20 mouse cellular contexts compared by ENCODE assay signal in the genomic region with DNA sequence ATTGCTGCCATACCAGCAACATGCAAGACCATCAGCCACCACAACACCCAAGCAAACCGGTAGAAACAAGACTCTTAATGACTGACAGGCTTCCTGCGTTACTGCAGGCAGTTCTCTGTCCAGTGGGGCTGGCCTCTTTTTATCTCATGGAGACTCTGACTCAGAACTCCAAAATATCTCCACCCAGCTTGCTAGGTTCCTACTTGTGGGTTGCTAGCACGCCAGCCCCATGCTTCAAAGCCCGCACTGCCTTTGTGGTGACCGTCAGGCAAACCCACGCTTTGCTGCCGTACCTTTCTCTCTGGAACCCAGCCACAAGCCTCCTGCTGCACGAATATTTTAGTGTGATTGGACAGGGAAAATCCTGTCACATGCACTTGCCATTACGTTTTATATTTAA.
DNase-seq lines count a peak whose midpoint lies in the region; ATAC-seq and TF ChIP-seq lines count a peak whose summit lies in the region.
"Had no signal": no experiment of that assay in that cellular context is flagged by ENCODE, and none has a peak within 500 bp of the region (broad histone marks: within the 10 kb centered on the region; RNA-seq: fewer than 3 reads in every experiment).

No protein-coding gene starts in this region.

- no peak overlapping the region for H3ac ChIP-seq in myocyte (ENCODE audit: control insufficient read depth, insufficient read length)

- no peak for TF ChIP-seq CTCF in lung, postnatal 0 days (IDR thresholded peaks at IDR 0.05)

- peak; percentile 21 to 34 for DNase-seq in left cerebral cortex, adult 18-20 months (ENCODE audit: low spot score in 2 of 2)
- DNase-seq in left cerebral cortex, adult 11 months (ENCODE audit: low spot score), result no peak
- DNase-seq in brain, adult 2 months (ENCODE audit: low read depth, low spot score), result peak; percentile 75
- no peak for DNase-seq in lung, postnatal 0 days (ENCODE audit: low spot score)
- DNase-seq in midbrain, embryonic 10.5 days (ENCODE audit: low spot score), result no peak
- DNase-seq in retina, embryonic 14.5 days (ENCODE audit: low spot score), result no peak
- DNase-seq: adrenal gland, postnatal 10 days; cerebellum, adult 8-10 months; embryo, embryonic 11 days; gastrocnemius, adult 2 months; kidney, adult 9 months; lung, postnatal 14 days; thymus, adult 18-20 months had no signal

- peak; percentile 79 for ATAC-seq in heart, embryonic 15.5 days (replicated peaks; ENCODE audit: insufficient number of reproducible peaks, insufficient read depth, low FRiP score, low read depth)
- ATAC-seq in lung, postnatal 0 days, result no peak
- ATAC-seq: forebrain, embryonic 15.5 days; inflammation-experienced regulatory T-cells, adult 6 months had no signal

- H3K4me1 ChIP-seq in heart, embryonic 15.5 days (replicated peaks), result peaks cover 6% of the 10 kb centered on the region
- H3K4me1 ChIP-seq in lung, postnatal 0 days (ENCODE audit: insufficient read depth, low read depth, low read length), result no peaks in the 10 kb centered on the region
- no peaks in the 10 kb centered on the region for H3K4me1 ChIP-seq in midbrain, embryonic 10.5 days

- H3K9me3 ChIP-seq in heart, embryonic 15.5 days (replicated peaks), result no peaks in the 10 kb centered on the region
- H3K9me3 ChIP-seq in lung, postnatal 0 days (ENCODE audit: low read length), result no peaks in the 10 kb centered on the region
- no peaks in the 10 kb centered on the region for H3K9me3 ChIP-seq in midbrain, embryonic 10.5 days (replicated peaks)
- H3K9me3 ChIP-seq: forebrain, embryonic 15.5 days; G1E had no signal

- WGBS in heart, embryonic 15.5 days, result 34% methylated on average over 9 of the region's 9 CpGs
- WGBS in lung, postnatal 0 days, result 69% methylated on average over 9 of the region's 9 CpGs
- WGBS in midbrain, embryonic 10.5 days, result 84% methylated on average over 9 of the region's 9 CpGs

- no peak overlapping the region for H3K9ac ChIP-seq in heart, embryonic 15.5 days
- H3K9ac ChIP-seq in lung, postnatal 0 days (replicated peaks; ENCODE audit: low read depth), result no peak overlapping the region
- H3K9ac ChIP-seq: forebrain, embryonic 15.5 days; liver, embryonic 14.5 days had no signal

- TF ChIP-seq POLR2A in myocyte (IDR thresholded peaks at IDR 0.05; ENCODE audit: insufficient read length, low read depth), result no peak

- no peaks in the 10 kb centered on the region for H3K27me3 ChIP-seq in heart, embryonic 15.5 days
- no peaks in the 10 kb centered on the region for H3K27me3 ChIP-seq in myocyte (ENCODE audit: control insufficient read depth, insufficient read depth, insufficient read length)
- H3K27me3 ChIP-seq in lung, postnatal 0 days (replicated peaks; ENCODE audit: insufficient read depth, low read length), result no peaks in the 10 kb centered on the region
- H3K27me3 ChIP-seq in midbrain, embryonic 10.5 days (ENCODE audit: low read depth, poor library complexity, severe bottlenecking), result no peaks in the 10 kb centered on the region
- H3K27me3 ChIP-seq: forebrain, embryonic 15.5 days had no signal

- H3K36me3 ChIP-seq in heart, embryonic 15.5 days, result no peaks in the 10 kb centered on the region
- no peaks in the 10 kb centered on the region for H3K36me3 ChIP-seq in myocyte (ENCODE audit: control insufficient read depth, insufficient read depth)
- no peaks in the 10 kb centered on the region for H3K36me3 ChIP-seq in lung, postnatal 0 days (ENCODE audit: insufficient read depth, low read length)
- H3K36me3 ChIP-seq in midbrain, embryonic 10.5 days, result no peaks in the 10 kb centered on the region
- H3K36me3 ChIP-seq: forebrain, embryonic 15.5 days; G1E had no signal

- no peak for TF ChIP-seq EP300 in lung, postnatal 0 days (IDR thresholded peaks at IDR 0.05)

- no peaks in the 10 kb centered on the region for H3K79me2 ChIP-seq in myocyte (ENCODE audit: control insufficient read depth, insufficient read depth)

- peak overlapping the region; percentile 70 for H3K27ac ChIP-seq in heart, embryonic 15.5 days
- no peak overlapping the region for H3K27ac ChIP-seq in lung, postnatal 0 days (ENCODE audit: low read length)
- no peak overlapping the region for H3K27ac ChIP-seq in midbrain, embryonic 10.5 days (replicated peaks)
- H3K27ac ChIP-seq: forebrain, embryonic 15.5 days; gastrocnemius, adult 2 months; liver, embryonic 14.5 days had no signal

- peak overlapping the region; percentile 32 for H3K4me2 ChIP-seq in heart, embryonic 15.5 days
- peak overlapping the region; percentile 34 for H3K4me2 ChIP-seq in myocyte (ENCODE audit: low read depth)
- no peak overlapping the region for H3K4me2 ChIP-seq in lung, postnatal 0 days (replicated peaks; ENCODE audit: low read depth, low read length)
- H3K4me2 ChIP-seq: forebrain, embryonic 15.5 days; midbrain, embryonic 11.5 days had no signal

- no peak overlapping the region for H3K4me3 ChIP-seq in heart, embryonic 15.5 days
- no peak overlapping the region for H3K4me3 ChIP-seq in myocyte
- no peak overlapping the region for H3K4me3 ChIP-seq in lung, postnatal 0 days (ENCODE audit: low read depth, low read length)
- H3K4me3 ChIP-seq in midbrain, embryonic 10.5 days, result no peak overlapping the region
- H3K4me3 ChIP-seq: forebrain, embryonic 15.5 days; gastrocnemius, adult 2 months had no signal

TF ChIP-seq in myocyte, 11 proteins besides CTCF, POLR2A, EP300 and RAD21:
- TF ChIP-seq TCF12 (IDR thresholded peaks at IDR 0.05; ENCODE audit: insufficient read depth, poor library complexity, severe bottlenecking) (no peak), CEBPB (IDR thresholded peaks at IDR 0.05; ENCODE audit: insufficient read depth, poor library complexity, severe bottlenecking) (no peak), USF1 (IDR thresholded peaks at IDR 0.05; ENCODE audit: low read depth) (no peak), E2F4 (IDR thresholded peaks at IDR 0.05; ENCODE audit: insufficient read depth) (no peak), SRF (IDR thresholded peaks at IDR 0.05; ENCODE audit: control insufficient read depth, insufficient read length, low read depth) (no peak), MAX (IDR thresholded peaks at IDR 0.05; ENCODE audit: low read depth) (no peak), MYOD1 (IDR thresholded peaks at IDR 0.05; ENCODE audit: control insufficient read depth in 1 of 3, insufficient read length in 2 of 3, low read depth in 2 of 3) (no peak), REST (IDR thresholded peaks at IDR 0.05; ENCODE audit: insufficient read depth, insufficient read length) (no peak)

Comparison
In these comparisons a context has a peak if more than half of its experiments do, and no peak if none do; other contexts are left out.
1. DNase-seq: peak in left cerebral cortex, adult 18-20 months (2 of 2) and brain, adult 2 months (single experiment); none in left cerebral cortex, adult 11 months (single experiment), lung, postnatal 0 days (single experiment), midbrain, embryonic 10.5 days (single experiment) and retina, embryonic 14.5 days (single experiment).